Mouse (Mus musculus) megakaryocyte, adult 5-6 weeks (primary cell): Measurements from ENCODE around the gene Ypel4. TPM values are rescaled to one million over a fixed set of nuclear protein-coding genes. Genes with fewer than 3 reads are reported as not detected.

ENCODE experiments used
- ATAC-seq: 2 replicates; pipeline ENCODE4 v1.8.0; 2016; ENCODE audit warnings: mild to moderate bottlenecking, inconsistent platforms; ENCODE audit not compliant: poor library complexity, severe bottlenecking
- total RNA-seq, 2 experiments: library from RNA; stranded (forward) in 1 of 2; stranded (reverse) in 1 of 2; fragments of 153-499, 151-499 nt in 1 of 2; fragments of 221-1000, 200-1000 nt in 1 of 2; gene quantifications; 2 replicates each; pipeline versions ENCODE4 v1.2.3 to v1.2.4; 2015 to 2017

The Ypel4 gene
- total RNA-seq (2015) (0.16 and 0.82 TPM in 2 replicates), total RNA-seq (2017) (0.40 and 0.69 TPM in 2 replicates)

- peak; percentile 34 for ATAC-seq
These were observed at the start of gene Ypel4 for GRCm38 (mm10) chr2:84733579-84734300. Gene Ypel4, plus strand, starts transcription at chr2:84734058.

GRCm38 (mm10) chr2:84688080-84688844 lies 45.6 kb upstream of the Ypel4 start:
- no peak for ATAC-seq

GRCm38 (mm10) chr2:84690050-84690449 lies 43.8 kb upstream of the Ypel4 start:
- no peak for ATAC-seq

GRCm38 (mm10) chr2:84695007-84695695 lies 38.7 kb upstream of the Ypel4 start:
- no peak for ATAC-seq

GRCm38 (mm10) chr2:84703497-84703896 lies 30.4 kb upstream of the Ypel4 start:
- no peak for ATAC-seq

GRCm38 (mm10) chr2:84704329-84704728 lies 29.5 kb upstream of the Ypel4 start:
- no peak for ATAC-seq

- ATAC-seq, result peak; percentile 73
These were observed 28.6 kb upstream of the Ypel4 start for GRCm38 (mm10) chr2:84705295-84705694.

GRCm38 (mm10) chr2:84707523-84707922 lies 26.3 kb upstream of the Ypel4 start:
- no peak for ATAC-seq

GRCm38 (mm10) chr2:84711898-84712297 lies 22.0 kb upstream of the Ypel4 start:
- ATAC-seq, result no peak

- peak; percentile 0 for ATAC-seq
These were observed 19.4 kb upstream of the Ypel4 start for GRCm38 (mm10) chr2:84714422-84714810.

GRCm38 (mm10) chr2:84714811-84715561 lies 18.9 kb upstream of the Ypel4 start, which contains the start of gene Zdhhc5:
Gene Zdhhc5, minus strand, starts transcription at chr2:84715180.
- ATAC-seq, result peak; percentile 83

- peak; percentile 79 for ATAC-seq
These were observed 18.1 kb upstream of the Ypel4 start for GRCm38 (mm10) chr2:84715562-84716361.

- no peak for ATAC-seq
These were observed 17.2 kb upstream of the Ypel4 start for GRCm38 (mm10) chr2:84716423-84717355.

- no peak for ATAC-seq
These were observed 16.5 kb upstream of the Ypel4 start for GRCm38 (mm10) chr2:84717357-84717756.

- ATAC-seq, result no peak
These were observed 13.1 kb upstream of the Ypel4 start for GRCm38 (mm10) chr2:84720718-84721117.

GRCm38 (mm10) chr2:84721182-84721581 lies 12.7 kb upstream of the Ypel4 start:
- ATAC-seq, result no peak

- no peak for ATAC-seq
These were observed 10.0 kb upstream of the Ypel4 start for GRCm38 (mm10) chr2:84723856-84724255.

- ATAC-seq, result no peak
These were observed 8.1 kb upstream of the Ypel4 start for GRCm38 (mm10) chr2:84725770-84726169.

- no peak for ATAC-seq
These were observed 7.1 kb upstream of the Ypel4 start for GRCm38 (mm10) chr2:84726716-84727115.
